Mouse (Mus musculus) c-Kit-positive CD71-positive TER-119-negative erythroid progenitor cells, embryonic 14.5 days (primary cell): ENCODE measurements around the gene Tbx15.

Source experiments
- DNase-seq: peaks from one replicate; pipeline ENCODE4 v3.0.0-alpha.2; 2013; ENCODE audit warnings: low read depth

Gene Tbx15

GRCm38 (mm10) chr3:99248831-99249550 lies 8.8 kb downstream of the Tbx15 start:
- DNase-seq = no peak

DNA sequence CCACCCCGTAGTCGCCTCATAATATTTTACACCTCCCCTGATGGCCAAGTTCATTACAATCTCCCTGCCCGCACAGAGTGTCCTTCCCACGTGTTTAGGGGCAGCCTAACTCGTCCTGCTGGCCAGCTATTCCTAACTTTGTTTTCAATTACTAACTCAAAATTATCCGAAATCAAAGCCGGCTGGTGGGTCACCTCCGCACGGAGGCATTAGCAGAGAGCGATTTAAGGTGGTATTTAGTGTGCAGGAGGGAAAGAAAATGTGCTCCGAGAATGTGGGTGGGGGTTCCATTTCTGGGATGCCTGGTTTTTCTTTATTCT lies 9.3 kb downstream of the Tbx15 start:
- DNase-seq = no peak

DNA sequence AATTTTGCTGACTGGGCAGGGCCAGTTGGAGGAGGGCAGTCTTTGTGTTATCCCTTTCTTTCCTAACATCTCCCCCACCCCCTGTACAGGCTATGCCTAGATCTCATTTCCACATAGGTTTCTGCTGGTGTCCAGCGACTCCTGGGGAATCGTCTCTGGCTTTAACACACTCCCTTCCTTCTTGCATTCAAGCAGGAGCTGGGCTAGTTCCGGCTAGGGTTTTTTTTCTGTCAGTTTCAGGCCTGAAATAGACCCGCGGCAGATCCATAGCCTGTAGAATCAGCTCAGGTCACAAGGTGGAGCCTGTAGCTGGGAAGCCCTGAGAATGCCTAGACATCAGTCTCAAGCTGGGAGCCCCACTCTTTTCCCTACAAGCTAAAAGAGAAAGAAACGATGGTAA lies 9.7 kb downstream of the Tbx15 start:
- no peak for DNase-seq

DNA sequence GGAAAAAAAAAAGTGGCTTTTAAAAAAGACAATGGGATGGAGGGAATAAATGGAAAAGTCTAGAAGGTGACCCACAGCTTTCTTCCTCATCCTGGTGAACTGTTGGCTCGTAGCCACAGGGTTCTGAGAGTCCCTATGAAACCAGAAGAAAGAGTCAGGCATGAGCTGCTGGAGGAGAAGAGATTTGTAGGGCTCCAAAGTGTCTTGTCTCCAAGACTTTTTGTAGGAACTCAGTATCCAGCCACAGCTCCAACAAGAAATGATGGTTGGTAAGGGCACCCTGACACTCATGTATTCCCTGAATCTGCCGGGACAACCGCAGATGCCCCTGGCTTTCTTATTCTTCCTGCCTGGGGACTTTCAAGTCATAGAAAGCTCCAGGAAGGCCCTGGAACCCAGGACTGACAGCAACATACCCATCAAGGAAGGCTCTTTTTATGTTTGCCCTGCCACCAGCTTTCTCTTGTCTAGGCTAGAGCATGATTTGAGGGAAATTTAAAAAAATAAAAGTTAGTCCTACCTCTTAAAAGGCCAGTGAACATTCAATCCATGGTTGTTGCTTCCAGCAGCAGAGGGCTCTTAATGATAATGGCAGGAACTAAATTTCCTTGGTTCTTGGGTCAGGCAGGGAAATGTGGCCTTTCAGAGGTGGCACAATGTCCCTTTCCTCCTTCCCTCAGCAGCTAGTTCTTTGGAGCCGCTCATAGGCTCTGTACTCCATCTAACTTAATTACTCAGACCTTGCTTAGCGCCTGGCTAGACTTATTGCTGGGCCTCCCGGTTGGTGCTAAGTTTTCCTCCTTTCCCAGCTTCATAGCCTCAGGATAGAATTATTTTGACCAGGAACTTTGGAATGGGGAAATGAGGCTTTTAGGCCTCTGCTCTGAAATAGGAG lies 11.3 kb downstream of the Tbx15 start:
- DNase-seq = no peak

DNA sequence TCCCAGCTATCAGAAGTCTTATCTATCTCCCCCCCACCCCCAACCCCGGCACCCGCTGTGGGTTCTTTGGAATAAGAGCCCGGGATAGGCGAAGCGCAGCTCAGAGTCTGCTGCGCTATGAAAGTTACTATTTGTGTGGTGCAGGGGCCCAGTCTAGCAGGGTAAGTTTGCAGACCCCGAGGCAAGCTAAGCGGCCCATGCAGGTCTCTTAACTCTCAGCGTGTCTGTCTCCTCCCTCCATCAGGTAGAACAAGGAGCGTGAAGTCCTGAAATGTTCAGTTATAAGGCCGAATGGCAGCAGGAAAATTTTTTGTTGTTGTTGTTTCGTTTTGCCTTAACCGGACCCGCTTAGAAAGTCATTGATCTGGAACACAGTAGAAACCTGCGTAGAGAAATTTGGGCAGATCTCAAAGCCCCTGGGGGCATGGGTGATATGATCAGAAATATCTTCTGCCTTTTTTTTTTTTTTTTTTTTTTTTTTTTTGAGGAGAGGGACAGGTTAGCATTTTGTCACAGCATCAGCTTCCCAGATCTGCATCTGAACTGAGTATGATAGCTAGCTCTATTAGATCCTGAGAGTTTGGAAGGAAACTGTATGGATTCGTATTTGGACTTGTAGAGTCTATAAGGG lies 12.4 kb downstream of the Tbx15 start:
- no peak for DNase-seq

- DNase-seq = no peak
Observed at GRCm38 (mm10) chr3:99253092-99253488, 12.9 kb downstream of the Tbx15 start.

GRCm38 (mm10) chr3:99253497-99254451 lies 13.6 kb downstream of the Tbx15 start:
- no peak for DNase-seq

DNA sequence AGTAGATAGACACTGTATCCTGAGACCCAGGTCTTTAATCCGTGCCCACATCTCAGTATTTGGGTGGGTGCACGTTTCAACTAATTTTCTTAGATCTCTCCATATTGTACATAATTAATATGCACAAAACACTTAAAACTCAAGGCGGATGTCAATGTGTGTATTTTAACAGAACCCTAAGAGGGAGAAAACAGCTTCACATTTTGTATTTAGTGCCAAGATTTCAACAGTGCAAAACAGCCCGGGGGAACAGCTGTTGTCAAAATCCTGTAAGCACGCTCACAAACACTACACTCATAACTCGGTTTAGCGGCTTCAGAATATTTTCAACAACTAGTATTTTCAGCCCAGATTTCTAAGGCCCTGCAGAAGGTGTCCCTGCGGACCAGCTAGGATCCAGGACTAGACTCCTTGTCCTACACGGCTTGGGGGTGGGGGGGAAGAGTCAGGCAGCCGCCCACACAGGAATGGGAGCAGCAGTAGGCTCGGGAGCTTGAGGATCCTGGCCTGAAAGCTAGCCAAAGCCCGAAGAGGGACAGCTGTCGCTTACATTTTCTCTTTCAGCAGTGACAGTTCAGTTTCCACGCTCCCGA lies 14.5 kb downstream of the Tbx15 start:
- DNase-seq = no peak

GRCm38 (mm10) chr3:99255411-99256365 lies 15.5 kb downstream of the Tbx15 start:
- DNase-seq = no peak

DNA sequence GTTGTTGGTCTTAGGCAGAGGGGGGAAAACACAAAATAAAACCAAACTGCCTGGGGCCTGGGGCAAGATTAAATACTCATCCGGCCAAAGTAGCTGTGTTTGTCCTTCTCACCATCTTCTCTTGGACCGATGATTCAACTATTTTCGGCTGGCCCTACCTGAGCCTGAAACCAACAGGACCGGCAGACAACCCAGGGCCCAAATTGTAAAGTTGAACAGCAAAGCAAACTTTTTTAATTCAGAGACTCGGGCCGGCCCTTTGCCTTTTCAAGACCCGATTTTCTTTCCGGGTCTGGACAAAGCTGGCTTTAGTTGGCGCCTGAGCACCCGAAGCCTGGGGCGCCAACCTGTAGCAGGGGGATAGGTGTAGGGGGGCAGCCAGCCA lies 16.2 kb downstream of the Tbx15 start:
- no peak for DNase-seq

GRCm38 (mm10) chr3:99256766-99257165 lies 16.6 kb downstream of the Tbx15 start:
- DNase-seq = no peak

DNA sequence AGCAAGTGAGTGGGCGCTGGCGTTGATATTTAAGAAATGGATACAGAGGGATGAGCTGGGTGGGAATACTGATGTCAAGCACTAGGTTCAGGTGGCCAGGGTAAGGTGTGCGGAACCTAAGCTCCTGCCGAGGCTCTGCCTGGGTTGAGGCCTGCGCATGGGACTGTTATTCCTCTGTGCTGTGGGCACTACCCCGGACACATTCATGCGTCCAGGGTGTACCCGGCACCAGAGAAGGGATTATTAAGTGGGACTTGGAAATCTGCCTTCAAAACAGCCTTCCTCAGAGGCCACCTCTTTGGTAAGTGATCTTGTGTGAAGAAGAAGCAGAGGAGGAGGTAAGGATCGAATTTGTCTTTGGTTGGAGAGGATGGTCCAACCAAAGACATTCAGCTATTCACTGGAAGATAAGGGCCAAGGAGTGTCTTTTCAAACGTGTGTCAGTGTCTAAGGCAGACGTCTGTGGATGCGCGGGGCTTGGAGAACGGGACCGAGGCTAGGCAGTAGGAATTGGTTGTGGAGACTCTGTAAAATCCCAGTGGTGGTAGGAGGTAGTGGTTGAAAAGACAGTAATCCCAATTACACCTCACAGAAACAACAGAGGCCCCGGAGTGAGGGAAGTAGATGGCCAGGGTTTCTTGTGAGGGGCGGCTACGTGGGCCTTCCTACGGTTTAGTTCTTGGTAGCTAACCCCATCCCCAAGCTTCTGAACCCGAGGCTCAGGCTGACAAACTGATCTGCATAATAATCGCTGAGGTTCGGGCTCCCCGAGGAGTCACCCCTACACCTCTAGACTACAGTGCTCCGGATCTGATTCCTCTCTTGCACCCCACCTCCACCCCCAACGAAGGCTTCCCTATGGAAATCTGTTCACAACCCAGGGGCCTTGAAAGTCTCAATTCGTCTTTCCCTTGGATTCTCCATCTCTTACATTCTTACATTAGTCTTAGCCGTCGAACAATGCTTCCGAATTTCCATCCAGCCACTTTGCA lies 17.7 kb downstream of the Tbx15 start:
- DNase-seq = no peak

GRCm38 (mm10) chr3:99259741-99260270 lies 19.6 kb downstream of the Tbx15 start:
- no peak for DNase-seq

DNA sequence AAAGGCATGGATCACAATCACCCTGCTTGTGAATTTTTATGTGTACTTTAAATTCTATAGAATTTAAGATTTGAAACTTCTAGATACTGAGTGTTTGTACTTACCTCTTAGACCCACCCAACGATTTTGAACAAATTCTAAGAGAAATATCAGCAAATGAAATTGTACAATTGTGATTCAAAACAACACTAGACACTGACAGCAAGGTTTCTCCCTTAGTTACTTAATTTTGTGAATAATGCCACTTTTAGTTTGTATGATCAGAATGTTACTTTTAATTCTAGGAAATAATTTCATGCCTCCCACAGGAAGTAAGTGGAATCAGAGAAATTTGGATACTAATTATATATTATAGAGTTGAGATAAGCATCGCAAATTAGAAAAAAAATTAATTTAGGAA lies 20.2 kb downstream of the Tbx15 start:
- no peak for DNase-seq

DNA sequence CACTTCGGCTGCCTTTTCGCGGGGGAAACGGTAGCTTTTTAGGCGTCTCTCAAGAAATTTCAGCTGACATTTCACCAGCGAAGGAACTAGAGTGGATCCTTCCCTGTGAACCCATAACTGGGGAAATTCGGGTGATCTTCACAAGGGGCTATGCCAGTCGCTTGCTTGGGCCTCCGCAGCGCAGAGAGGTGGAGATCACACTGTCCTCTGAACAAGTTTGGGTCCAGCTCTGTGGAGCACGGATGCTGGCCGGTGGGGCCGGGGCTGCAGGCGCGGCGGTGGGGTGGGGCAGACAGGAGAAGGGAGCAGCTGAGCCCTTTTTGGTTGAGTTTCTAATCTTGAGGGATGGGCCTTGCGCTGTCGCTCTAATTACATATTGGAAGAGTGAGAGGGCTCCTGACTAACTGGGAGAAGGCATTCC lies 21.2 kb downstream of the Tbx15 start:
- no peak for DNase-seq

DNA sequence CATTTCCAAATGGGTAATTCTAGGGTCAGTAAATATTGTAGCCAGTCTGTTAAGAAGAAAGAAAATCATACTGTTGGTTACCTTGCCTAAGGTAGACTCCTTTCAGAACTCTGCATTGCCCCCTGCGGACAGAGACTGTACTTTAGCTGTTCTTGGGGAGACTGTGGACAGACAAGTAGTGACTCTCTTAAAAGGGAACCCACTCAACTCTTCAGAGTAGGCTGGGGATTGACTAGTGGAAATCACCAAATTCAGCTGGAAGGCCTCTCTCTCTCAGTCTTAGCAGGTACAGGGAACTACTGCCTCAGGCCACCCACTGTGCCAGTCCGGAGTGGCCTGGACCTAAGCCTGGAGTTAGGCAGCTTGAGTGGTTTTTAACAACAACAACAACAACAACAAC lies 21.8 kb downstream of the Tbx15 start:
- DNase-seq = no peak

DNA sequence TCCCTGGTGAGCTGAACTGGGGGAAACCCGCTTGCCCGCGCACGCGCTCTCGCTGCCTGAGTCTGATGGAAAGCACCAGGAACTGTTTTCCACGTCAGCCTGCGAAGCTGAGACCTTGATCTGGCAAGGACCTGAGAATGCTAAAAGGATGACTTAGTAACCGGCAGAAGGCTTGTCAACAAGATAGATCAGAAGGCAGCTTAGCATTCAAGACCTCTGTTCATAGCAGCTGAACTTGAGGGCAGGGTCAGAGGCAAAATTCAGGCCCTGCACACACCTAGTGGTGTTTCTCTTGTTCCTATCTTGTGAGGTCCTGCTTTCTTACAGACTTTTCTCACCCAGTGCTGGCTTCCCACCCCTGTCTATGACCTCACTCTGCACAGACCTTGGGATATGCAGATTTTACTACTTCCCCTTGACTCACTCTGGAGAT lies 23.3 kb downstream of the Tbx15 start:
- no peak for DNase-seq

DNA sequence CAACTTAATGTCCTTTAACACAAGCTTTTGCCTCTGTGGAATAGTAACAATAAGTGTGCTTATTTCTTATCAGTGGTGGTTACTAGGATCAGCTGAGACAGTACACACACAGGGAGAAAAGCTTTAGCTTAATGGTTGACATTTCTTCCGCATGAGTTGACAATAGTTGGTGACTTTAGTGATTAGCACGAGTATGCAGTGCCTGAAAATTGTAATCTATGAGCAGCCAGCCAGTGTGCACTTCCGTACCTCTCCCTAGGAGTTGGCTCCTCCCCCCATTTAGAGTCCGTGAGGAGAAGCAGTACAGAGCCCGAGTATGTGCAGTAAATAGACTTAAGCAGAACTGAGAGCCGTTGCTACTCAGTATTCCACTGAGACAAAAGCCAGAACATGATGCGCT lies 24.5 kb downstream of the Tbx15 start:
- no peak for DNase-seq
